In genomic region chr8:11896677-11897076, GRCm38 (mm10) we compare ENCODE assay signal across 26 mouse cellular contexts. TPM values are rescaled to one million over a fixed set of nuclear protein-coding genes. Genes with fewer than 3 reads are reported as not detected.
A peak's percentile ranks its signal among the peaks of the same experiment; 100 is the strongest.
DNase-seq lines count a peak whose midpoint lies in the region; ATAC-seq lines count a peak whose summit lies in the region.
"Had no signal": no experiment of that assay in that cellular context is flagged by ENCODE, and none has a peak within 500 bp of the region (broad histone marks: within the 10 kb centered on the region; RNA-seq: fewer than 3 reads in every experiment).

No protein-coding gene starts in this region.

- no peak for DNase-seq in midbrain, embryonic 10.5 days (ENCODE audit: low spot score)
- no peak for DNase-seq in forebrain, embryonic 14.5 days (ENCODE audit: low spot score)
- DNase-seq in adrenal gland, postnatal 36 days: no peak
- DNase-seq in right cerebral cortex, adult 2 months (ENCODE audit: low spot score in 2 of 2): no peak
- DNase-seq: adrenal gland, postnatal 10 days; cerebellum, adult 11 months; cerebellum, postnatal 14 days; heart, postnatal 10 days; kidney, adult 2 months; kidney, postnatal 10 days; layer of hippocampus, postnatal 36 days; right cerebral cortex, postnatal 14 days; thymus, adult 2 months had no signal

- no peaks in the 10 kb centered on the region for H3K9me3 ChIP-seq in midbrain, embryonic 13.5 days
- H3K9me3 ChIP-seq in midbrain, embryonic 10.5 days (replicated peaks): no peaks in the 10 kb centered on the region
- no peaks in the 10 kb centered on the region for H3K9me3 ChIP-seq in forebrain, embryonic 14.5 days (replicated peaks; ENCODE audit: control insufficient read depth, low read length)
- no peaks in the 10 kb centered on the region for H3K9me3 ChIP-seq in forebrain, embryonic 16.5 days (ENCODE audit: control insufficient read depth, low read length)
- no peaks in the 10 kb centered on the region for H3K9me3 ChIP-seq in neural tube, embryonic 13.5 days
- H3K9me3 ChIP-seq: limb, embryonic 13.5 days; lung, embryonic 15.5 days had no signal

- no peaks in the 10 kb centered on the region for H3K36me3 ChIP-seq in midbrain, embryonic 13.5 days
- H3K36me3 ChIP-seq in midbrain, embryonic 10.5 days: no peaks in the 10 kb centered on the region
- no peaks in the 10 kb centered on the region for H3K36me3 ChIP-seq in forebrain, embryonic 14.5 days (ENCODE audit: control insufficient read depth, insufficient read depth, low read length)
- H3K36me3 ChIP-seq in forebrain, embryonic 16.5 days (ENCODE audit: control insufficient read depth, insufficient read depth): no peaks in the 10 kb centered on the region
- no peaks in the 10 kb centered on the region for H3K36me3 ChIP-seq in neural tube, embryonic 13.5 days
- H3K36me3 ChIP-seq: limb, embryonic 13.5 days; lung, embryonic 15.5 days had no signal

- H3K27me3 ChIP-seq in midbrain, embryonic 13.5 days: peaks cover 6% of the 10 kb centered on the region; the same call in 1 of the 2 replicates
- H3K27me3 ChIP-seq in midbrain, embryonic 10.5 days (ENCODE audit: low read depth, poor library complexity, severe bottlenecking): no peaks in the 10 kb centered on the region
- peaks cover 5% of the 10 kb centered on the region; the same call in 1 of the 2 replicates for H3K27me3 ChIP-seq in forebrain, embryonic 14.5 days (replicated peaks; ENCODE audit: control insufficient read depth, insufficient read depth, low read length)
- H3K27me3 ChIP-seq in forebrain, embryonic 16.5 days (replicated peaks; ENCODE audit: control insufficient read depth, insufficient read depth, low read length): peaks cover 3% of the 10 kb centered on the region
- H3K27me3 ChIP-seq in neural tube, embryonic 13.5 days: peaks cover 39% of the 10 kb centered on the region
- H3K27me3 ChIP-seq: lung, embryonic 15.5 days had no signal

- peak; percentile 67; the same call in 1 of the 2 replicates for ATAC-seq in midbrain, embryonic 13.5 days
- ATAC-seq in forebrain, embryonic 14.5 days: peak; percentile 70
- peak; percentile 74 for ATAC-seq in forebrain, embryonic 16.5 days
- ATAC-seq in neural tube, embryonic 13.5 days (ENCODE audit: low read depth): peak; percentile 49

- no peak overlapping the region for H3K4me3 ChIP-seq in midbrain, embryonic 13.5 days (replicated peaks)
- H3K4me3 ChIP-seq in midbrain, embryonic 10.5 days: no peak overlapping the region
- no peak overlapping the region for H3K4me3 ChIP-seq in forebrain, embryonic 14.5 days (ENCODE audit: low read depth, low read length)
- no peak overlapping the region for H3K4me3 ChIP-seq in forebrain, embryonic 16.5 days (replicated peaks; ENCODE audit: low read length)
- H3K4me3 ChIP-seq in neural tube, embryonic 13.5 days: no peak overlapping the region
- H3K4me3 ChIP-seq: limb, embryonic 13.5 days; lung, embryonic 15.5 days had no signal

- H3K27ac ChIP-seq in midbrain, embryonic 13.5 days: peak overlapping the region; percentile 58; the same call in 1 of the 2 replicates
- H3K27ac ChIP-seq in midbrain, embryonic 10.5 days (replicated peaks): no peak overlapping the region; the same call in 1 of the 2 replicates
- H3K27ac ChIP-seq in forebrain, embryonic 14.5 days (ENCODE audit: low read depth, low read length): peak overlapping the region; percentile 70; the same call in 1 of the 2 replicates
- peak overlapping the region; percentile 60 for H3K27ac ChIP-seq in forebrain, embryonic 16.5 days (ENCODE audit: low read length)
- H3K27ac ChIP-seq in neural tube, embryonic 13.5 days (replicated peaks): no peak overlapping the region
- H3K27ac ChIP-seq: limb, embryonic 13.5 days; liver, embryonic 14.5 days; lung, embryonic 15.5 days; macrophage had no signal

- WGBS in midbrain, embryonic 13.5 days: 70% methylated on average over 10 of the region's 10 CpGs
- 88% methylated on average over 10 of the region's 10 CpGs for WGBS in midbrain, embryonic 10.5 days
- 12% methylated on average over 10 of the region's 10 CpGs for WGBS in forebrain, embryonic 14.5 days
- 13% methylated on average over 10 of the region's 10 CpGs for WGBS in forebrain, embryonic 16.5 days
- WGBS in neural tube, embryonic 13.5 days: 36% methylated on average over 10 of the region's 10 CpGs

- H3K9ac ChIP-seq in midbrain, embryonic 13.5 days (replicated peaks): no peak overlapping the region
- no peak overlapping the region; the same call in 1 of the 2 replicates for H3K9ac ChIP-seq in forebrain, embryonic 14.5 days (ENCODE audit: low read length)
- no peak overlapping the region for H3K9ac ChIP-seq in forebrain, embryonic 16.5 days (replicated peaks; ENCODE audit: low read depth, low read length)
- H3K9ac ChIP-seq in neural tube, embryonic 13.5 days: no peak overlapping the region
- H3K9ac ChIP-seq: limb, embryonic 13.5 days; liver, embryonic 14.5 days; lung, embryonic 15.5 days had no signal

- no peak overlapping the region for H3K4me2 ChIP-seq in midbrain, embryonic 13.5 days (replicated peaks)
- H3K4me2 ChIP-seq in forebrain, embryonic 14.5 days (ENCODE audit: low read length): no peak overlapping the region
- peak overlapping the region; percentile 22; the same call in 1 of the 2 replicates for H3K4me2 ChIP-seq in forebrain, embryonic 16.5 days (ENCODE audit: low read length)
- H3K4me2 ChIP-seq in neural tube, embryonic 13.5 days: no peak overlapping the region
- H3K4me2 ChIP-seq: heart, embryonic 11.5 days; limb, embryonic 13.5 days; lung, embryonic 15.5 days; midbrain, embryonic 11.5 days had no signal

- H3K4me1 ChIP-seq in midbrain, embryonic 13.5 days (replicated peaks): peaks cover 18% of the 10 kb centered on the region; the same call in 1 of the 2 replicates
- peaks cover 15% of the 10 kb centered on the region for H3K4me1 ChIP-seq in midbrain, embryonic 10.5 days
- H3K4me1 ChIP-seq in forebrain, embryonic 14.5 days (ENCODE audit: control insufficient read depth, insufficient read depth, low read length): peaks cover 11% of the 10 kb centered on the region
- peaks cover 12% of the 10 kb centered on the region for H3K4me1 ChIP-seq in forebrain, embryonic 16.5 days (replicated peaks; ENCODE audit: control insufficient read depth, insufficient read depth, low read length)
- H3K4me1 ChIP-seq in neural tube, embryonic 13.5 days (replicated peaks): peaks cover 13% of the 10 kb centered on the region
- H3K4me1 ChIP-seq: limb, embryonic 13.5 days had no signal

RNA-seq across cellular contexts. Expression of gene Tex29, which starts 56.4 kb away (rescaled TPM):
- 0.34 and 0.40 TPM in 2 replicates for polyA plus RNA-seq in midbrain, embryonic 13.5 days (2015; fragmentation: Nextera tagmentation; extraction: Ambion mirVana)
- 0.20 TPM in 1 of 2 replicates, not detected in the other for polyA plus RNA-seq in midbrain, embryonic 10.5 days (2016; fragmentation: Nextera tagmentation; extraction: Ambion mirVana)
- 0.58 TPM in 1 of 2 replicates, not detected in the other for polyA plus RNA-seq in forebrain, embryonic 14.5 days (2014; fragmentation: Nextera tagmentation; extraction: Ambion mirVana)
- polyA plus RNA-seq in forebrain, embryonic 16.5 days (2015; fragmentation: Nextera tagmentation; extraction: Ambion mirVana): 0.52 and 0.66 TPM in 2 replicates
- 0.43 TPM in 1 of 2 replicates, not detected in the other for polyA plus RNA-seq in neural tube, embryonic 13.5 days (2015; fragmentation: Nextera tagmentation; extraction: Ambion mirVana)
- not detected for total RNA-seq in adrenal gland, postnatal 36 days (2021)
- total RNA-seq: adrenal gland, postnatal 10 days; gastrocnemius, adult 18-20 months; gastrocnemius, postnatal 4 days; heart, postnatal 10 days had no signal
- polyA plus RNA-seq: heart, embryonic 11.5 days; kidney, adult 2 months; liver, embryonic 14.5 days; lung, embryonic 15.5 days; macrophage; midbrain, embryonic 11.5 days; spleen, adult 2 months; stomach, embryonic 14.5 days; thymus, adult 2 months had no signal

Comparison
In these comparisons a context has a peak if more than half of its experiments do, and no peak if none do; other contexts are left out.
1. H3K27ac ChIP-seq: peak in midbrain, embryonic 13.5 days (single experiment), forebrain, embryonic 14.5 days (single experiment) and forebrain, embryonic 16.5 days (single experiment); none in midbrain, embryonic 10.5 days (single experiment) and neural tube, embryonic 13.5 days (single experiment).
2. Peak in every context shown above with its lines, with median percentiles within 50 percentile points of each other: ATAC-seq.